Mouse (Mus musculus) kidney, postnatal 4 days (tissue): ENCODE measurements around the gene Tspan14.

ENCODE experiments used
- DNase-seq, 2 experiments: peaks; one replicate each; pipeline ENCODE4 v3.0.0; 2021; ENCODE audit warnings: mixed read lengths in 2 of 2

Tspan14 gene

GRCm38 (mm10) chr14:40966392-40966861 lies at the start of gene Tspan14:
Tspan14 (minus strand) TSS chr14:40966807.
- no peak for DNase-seq

DNA sequence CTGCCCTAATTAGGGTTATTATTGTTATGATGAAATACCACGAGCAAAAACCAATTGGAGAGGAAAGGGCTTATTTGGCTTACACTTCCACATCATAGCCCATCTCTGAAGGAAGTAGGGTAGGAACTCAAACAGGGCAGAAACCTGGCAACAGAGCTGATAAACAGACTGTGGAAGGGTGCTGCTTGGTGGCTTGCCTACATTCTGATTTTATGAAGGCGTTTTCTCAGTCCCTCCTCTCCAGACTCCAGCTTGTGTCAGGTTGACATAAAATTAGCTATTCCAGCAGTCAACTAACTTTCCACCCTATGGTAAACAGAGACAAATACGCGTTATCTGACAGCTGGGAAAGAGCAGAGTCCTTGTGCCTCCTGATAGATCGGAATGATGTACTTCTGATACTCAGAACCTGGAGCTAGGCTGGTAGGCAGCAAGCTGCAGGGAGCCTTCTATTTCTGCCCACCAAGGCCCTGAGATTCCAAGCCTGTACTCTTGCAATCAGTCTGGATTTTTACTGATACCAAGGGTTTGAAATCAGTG lies 48.2 kb upstream of the Tspan14 start:
- DNase-seq, result no peak

GRCm38 (mm10) chr14:41013630-41014613 lies 47.3 kb upstream of the Tspan14 start, which contains the start of gene Fam213a:
Fam213a (minus strand) TSS chr14:41013788.
- peak; percentile 91 to 95 for DNase-seq

GRCm38 (mm10) chr14:41013143-41013542 lies 46.5 kb upstream of the Tspan14 start:
- no peak for DNase-seq

- DNase-seq, result peak in 1 of 2 experiments; percentile 31
These were observed 45.3 kb upstream of the Tspan14 start for GRCm38 (mm10) chr14:41011916-41012315.

DNA sequence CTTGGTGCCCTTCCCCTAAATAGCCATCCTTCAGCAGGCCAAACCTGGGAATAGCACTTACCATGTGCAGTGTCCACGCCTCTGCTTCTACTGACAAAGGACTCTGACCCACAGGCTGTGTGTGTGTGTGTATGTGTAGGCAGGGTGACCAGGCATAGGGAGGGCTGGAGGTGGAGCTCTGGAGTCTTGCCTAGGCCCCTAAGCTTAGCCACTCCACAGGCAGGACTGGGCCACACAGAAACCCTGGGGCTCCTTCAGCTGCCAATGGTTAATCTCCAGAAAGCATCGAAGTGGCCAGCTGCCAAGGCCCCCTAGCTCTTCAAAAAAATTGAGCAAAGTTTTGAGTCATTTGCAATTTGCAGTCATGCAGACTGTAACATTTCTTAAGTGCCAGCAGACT lies 41.5 kb upstream of the Tspan14 start:
- peak; percentile 66 to 74 for DNase-seq

- peak; percentile 61 to 64 for DNase-seq
These were observed 41.0 kb upstream of the Tspan14 start for GRCm38 (mm10) chr14:41007641-41008040.

DNA sequence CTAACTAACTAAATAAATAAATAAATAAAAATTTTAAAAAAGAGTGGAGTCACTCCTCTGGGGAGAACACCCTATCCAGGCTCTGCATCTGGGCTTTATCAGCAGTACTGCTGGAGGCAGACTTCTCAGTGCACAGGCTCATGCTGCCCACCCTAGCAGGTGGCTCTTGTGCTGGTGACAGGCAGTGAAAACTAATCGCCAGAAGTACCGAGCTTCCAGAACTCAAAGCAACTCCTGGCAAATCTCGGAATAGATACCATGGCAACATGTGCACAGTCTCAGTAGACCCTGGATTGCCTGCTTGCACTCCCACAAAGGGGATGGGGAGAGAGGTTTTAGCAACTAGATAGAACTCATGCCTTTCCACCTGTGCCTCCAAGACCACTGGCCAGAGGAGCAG lies 40.3 kb upstream of the Tspan14 start:
- peak in 1 of 2 experiments; percentile 30 for DNase-seq

GRCm38 (mm10) chr14:41006263-41006662 lies 39.7 kb upstream of the Tspan14 start:
- DNase-seq, result no peak

DNA sequence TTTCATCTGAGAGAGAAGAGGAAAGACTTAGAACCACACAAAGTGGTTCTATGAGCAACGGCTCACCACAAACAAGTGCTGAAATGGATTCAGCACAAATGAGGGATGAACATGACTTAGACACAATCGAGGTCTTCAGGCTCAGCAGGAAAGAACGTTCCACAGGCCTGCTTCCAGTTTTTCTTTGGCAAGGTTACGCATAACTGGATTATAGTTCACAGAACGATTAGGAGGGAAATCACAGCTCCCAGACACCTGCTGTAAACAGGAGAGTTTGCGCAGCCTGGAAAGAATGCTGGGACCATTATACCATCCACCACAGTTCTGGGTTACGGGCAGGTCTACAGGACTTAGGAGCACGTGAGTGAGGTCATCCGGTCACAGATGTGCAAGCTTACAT lies 39.1 kb upstream of the Tspan14 start:
- no peak for DNase-seq

DNA sequence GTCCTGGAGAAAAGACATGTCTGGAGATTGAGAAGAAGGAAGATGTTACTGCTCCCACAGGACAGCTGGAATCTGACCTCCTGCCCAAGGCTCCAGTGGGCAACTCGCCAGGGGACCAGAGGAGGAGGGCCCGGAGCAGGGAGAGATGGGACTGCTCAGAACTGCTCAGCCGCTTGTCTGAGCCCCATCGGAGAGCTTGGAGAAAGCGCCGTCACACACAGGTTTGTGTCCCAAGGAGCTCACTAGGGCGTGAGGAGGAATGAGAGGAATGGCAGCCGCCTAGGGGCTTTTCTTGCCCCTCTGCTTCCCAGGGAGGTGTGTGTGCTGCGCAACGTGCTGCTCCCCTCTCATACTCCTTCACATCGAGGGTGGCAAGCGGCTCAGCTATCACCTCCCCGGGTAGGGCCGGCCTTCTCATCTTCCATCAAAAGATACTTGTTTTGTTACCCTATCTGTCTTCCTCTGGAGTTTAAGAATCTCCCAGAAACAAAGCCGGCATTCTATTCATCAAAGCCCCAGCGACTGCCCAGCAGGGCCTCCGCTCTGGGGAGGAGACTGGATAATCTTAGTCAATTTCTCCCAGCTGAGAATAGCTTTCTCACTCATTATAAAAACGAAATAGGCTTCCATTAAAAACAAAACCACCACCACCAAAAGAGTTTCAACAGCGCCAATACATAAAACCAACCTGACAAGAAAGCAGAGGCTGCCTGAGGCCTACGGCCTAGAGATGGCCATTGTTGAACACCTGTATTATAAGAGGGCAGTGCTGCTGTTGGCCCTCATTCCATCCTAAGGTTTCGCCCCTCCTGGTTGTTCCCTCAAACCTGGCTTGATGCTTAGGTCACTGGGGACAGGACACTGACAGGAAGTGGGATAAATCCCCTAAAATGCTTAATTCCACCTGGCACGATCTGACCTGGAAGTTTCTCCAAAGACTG lies 37.9 kb upstream of the Tspan14 start:
- DNase-seq, result peak; percentile 88 to 91

DNA sequence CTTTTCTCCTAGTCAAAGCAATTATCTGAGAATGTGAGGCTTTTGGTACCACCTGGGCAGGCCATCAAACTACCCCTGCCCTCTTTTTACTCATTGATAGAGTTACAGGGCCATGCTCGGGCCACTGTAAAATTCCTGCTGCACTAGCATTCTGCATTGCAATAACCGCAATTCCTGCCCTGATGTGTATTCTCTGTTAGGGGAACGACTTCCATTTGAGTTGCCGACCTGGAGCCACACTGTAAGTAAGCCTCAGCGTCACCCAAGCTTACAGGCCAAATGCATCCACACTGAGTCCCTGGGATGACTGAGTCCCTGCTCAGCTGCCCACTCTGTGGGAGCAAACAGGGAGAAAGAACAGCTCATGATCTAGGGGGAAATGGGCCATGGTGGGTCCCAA lies 35.0 kb upstream of the Tspan14 start:
- DNase-seq, result no peak

- no peak for DNase-seq
These were observed 34.2 kb upstream of the Tspan14 start for GRCm38 (mm10) chr14:41000801-41001200.

DNA sequence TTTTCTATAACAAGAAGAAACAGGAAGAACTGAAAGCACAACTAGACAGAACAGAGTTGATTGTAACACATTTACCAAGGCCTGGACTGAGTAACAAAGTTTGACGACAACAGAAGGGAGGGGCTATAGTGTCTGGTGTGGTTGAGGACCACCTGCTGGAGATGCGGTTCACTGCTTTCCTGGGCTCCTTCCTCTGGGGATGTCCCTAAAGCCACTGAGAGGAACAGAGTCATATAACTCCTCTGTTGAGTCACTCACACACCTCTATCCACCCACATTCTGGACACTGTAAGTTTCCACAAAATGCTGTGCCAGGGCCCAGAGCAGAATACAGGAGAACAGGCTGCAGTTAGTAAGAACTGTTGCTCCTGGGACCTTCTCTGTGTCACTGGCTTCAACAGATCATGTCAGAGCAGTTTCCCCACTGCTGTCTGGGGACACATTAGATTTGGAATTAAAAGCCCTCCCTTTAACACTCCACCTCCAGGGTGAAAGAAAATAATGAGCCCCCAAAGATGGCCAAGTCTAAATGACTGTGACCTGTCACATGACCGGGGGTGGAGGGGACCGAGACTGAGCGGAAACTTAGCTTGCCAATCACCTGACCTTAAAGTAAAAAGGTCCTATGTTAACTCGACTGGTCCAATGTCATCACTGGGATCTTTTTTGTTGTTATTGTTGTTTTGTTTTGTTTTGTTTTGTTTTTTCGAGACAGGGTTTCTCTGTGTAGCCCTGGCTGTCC lies 33.5 kb upstream of the Tspan14 start:
- no peak for DNase-seq

- no peak for DNase-seq
These were observed 29.6 kb upstream of the Tspan14 start for GRCm38 (mm10) chr14:40996171-40996570.

- no peak for DNase-seq
These were observed 25.9 kb upstream of the Tspan14 start for GRCm38 (mm10) chr14:40992464-40992863.

DNA sequence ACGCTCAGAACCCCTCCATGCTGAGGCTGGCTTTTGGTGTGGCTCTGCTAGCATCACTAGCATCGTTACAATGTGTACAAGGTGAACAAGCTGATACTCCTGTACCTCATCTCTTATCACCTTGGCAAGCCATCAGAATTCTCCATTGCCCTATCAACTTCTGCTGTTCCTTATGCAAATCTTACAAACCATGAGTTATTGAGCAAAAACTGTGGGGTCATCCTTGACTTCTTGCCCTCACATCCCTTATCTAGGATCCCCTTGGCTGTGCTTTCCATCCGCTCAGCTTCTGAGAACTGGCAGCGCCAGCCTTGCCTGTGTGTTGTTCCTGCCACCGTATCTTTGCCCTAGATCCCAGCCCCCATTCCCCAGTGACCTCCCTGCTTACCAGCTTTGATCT lies 22.2 kb upstream of the Tspan14 start:
- DNase-seq, result no peak

DNA sequence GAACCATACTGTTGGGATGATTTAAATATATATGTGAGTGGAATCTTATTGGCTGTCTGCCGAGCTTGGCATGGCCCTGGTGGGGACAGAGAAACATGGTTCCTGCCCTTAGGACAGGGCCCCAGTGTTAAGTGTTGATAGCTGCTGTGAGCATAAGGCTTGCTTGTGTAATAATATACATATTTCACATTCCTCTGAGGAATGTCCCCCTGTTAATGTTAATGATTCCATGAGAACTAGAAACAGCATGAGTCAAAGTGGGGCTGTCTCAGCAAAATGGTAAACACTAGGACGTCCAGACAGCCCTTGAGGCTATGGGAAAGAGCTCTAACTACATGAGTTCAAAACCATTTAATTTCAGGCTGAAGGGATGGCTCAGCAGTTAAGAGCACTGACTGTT lies 20.6 kb upstream of the Tspan14 start:
- DNase-seq, result no peak

DNA sequence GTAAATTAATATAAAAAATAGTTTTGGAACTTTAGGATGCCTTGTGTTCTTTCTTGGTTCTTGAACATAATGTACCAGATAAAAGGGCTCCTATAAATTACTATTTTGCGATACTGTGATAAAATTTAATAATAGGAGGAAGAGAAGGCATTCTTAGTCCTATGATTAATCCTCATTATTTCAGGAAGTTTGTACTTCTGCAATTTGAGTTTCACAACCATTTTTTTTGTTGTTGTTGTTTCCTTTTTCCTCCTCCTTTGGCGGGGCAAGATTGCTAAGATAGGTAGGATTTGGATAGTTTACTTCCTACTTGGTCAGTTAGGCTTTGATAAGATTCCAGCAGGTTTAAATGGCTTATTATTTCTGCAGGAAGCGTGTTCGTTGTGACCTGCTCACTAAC lies 19.0 kb upstream of the Tspan14 start:
- no peak for DNase-seq

- no peak for DNase-seq
These were observed 13.1 kb upstream of the Tspan14 start for GRCm38 (mm10) chr14:40979723-40980122.

DNA sequence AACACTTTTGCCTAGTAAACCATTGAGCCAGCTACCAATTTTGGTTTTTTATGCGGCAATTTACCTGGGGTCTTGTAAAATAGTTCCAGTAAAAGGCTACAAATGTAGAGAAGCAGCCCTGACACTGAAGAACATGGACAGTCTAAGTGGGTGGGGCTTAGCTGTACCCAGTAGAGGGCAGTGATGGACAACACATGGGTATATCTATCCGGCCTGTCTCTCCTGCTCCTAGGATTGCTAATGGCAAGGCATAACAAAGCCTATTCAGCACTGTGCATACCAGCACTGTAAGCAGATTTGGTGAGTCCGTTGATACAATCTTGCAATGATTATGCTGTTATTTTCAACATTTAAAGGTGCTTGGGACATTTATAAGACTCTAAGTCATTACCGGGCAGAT lies 12.4 kb upstream of the Tspan14 start:
- DNase-seq, result peak; percentile 67 to 73

DNA sequence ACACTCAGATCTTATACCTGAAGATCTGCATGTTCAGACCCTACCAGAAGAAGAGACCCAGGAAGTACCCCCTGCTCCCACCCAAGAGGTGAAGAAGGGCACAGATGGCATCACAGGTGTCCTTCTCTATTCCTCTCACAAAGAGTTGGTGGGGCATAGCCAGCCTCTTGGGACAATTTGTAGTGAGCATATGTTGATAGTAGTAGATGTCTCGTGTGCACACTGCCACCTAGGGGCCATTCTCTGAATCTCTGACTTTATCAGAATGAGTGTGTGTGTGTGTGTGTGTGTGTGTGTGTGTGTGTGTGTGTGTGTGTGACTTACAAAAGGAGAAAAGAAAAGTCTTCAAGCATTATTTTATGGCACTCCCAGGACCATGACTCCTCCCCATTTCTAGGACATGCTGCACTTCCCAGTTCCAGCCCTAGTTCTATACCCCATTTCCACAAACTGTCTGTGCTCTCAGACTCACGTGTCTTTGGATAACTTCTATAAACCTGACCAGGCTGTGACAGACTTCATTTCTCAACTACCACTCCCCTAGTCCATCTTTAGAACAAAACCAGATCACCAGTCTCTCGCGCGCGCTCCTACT lies 8.6 kb upstream of the Tspan14 start:
- peak; percentile 78 to 84 for DNase-seq
